Mouse (Mus musculus): ENCODE measurements around the gene Gbgt1.
"Not testable (repeated sequence)": the region's sequence is repeated elsewhere in the genome, so short reads cannot be mapped to it uniquely, and the experiment has no call there.

- TF ChIP-seq CTCF (IDR thresholded peaks at IDR 0.05; ENCODE audit: borderline replicate concordance, insufficient read depth, low read depth, low read length); POLR2A (IDR thresholded peaks at IDR 0.05; ENCODE audit: borderline replicate concordance, insufficient read depth, low read length): not testable (repeated sequence)
Observed at GRCm38 (mm10) chr2:28472011-28472410, 24.7 kb upstream of the Gbgt1 start.

Data from cerebellum, adult 2 months (tissue).